Mouse (Mus musculus) G1E (cell line): ENCODE data around the gene Nfkb2.

Experiments
- CTCF ChIP-seq: IDR thresholded peaks from 2 replicates; pipeline ENCODE4 v1.5.1; 2012; ENCODE audit warnings: low read depth, low read length, inconsistent platforms, mixed read lengths
- GATA1 ChIP-seq: IDR thresholded peaks from 2 replicates; pipeline ENCODE4 v1.6.1; 2012; ENCODE audit warnings: borderline replicate concordance, low read length, inconsistent platforms, mixed read lengths
- GATA2 ChIP-seq: IDR thresholded peaks from 2 replicates; pipeline ENCODE4 v1.6.1; 2012; ENCODE audit warnings: low read depth, low read length, inconsistent platforms, borderline replicate concordance
- POLR2AphosphoS5 ChIP-seq: IDR thresholded peaks from 2 replicates; pipeline ENCODE4 v1.6.1; 2012; ENCODE audit warnings: low read depth, low read length, inconsistent platforms; ENCODE audit not compliant: insufficient replicate concordance
- TAL1 ChIP-seq: conservative IDR thresholded peaks from 2 replicates; pipeline ENCODE4 v1.6.1; 2012; ENCODE audit warnings: low read depth, low read length, inconsistent platforms, mixed read lengths

DNA sequence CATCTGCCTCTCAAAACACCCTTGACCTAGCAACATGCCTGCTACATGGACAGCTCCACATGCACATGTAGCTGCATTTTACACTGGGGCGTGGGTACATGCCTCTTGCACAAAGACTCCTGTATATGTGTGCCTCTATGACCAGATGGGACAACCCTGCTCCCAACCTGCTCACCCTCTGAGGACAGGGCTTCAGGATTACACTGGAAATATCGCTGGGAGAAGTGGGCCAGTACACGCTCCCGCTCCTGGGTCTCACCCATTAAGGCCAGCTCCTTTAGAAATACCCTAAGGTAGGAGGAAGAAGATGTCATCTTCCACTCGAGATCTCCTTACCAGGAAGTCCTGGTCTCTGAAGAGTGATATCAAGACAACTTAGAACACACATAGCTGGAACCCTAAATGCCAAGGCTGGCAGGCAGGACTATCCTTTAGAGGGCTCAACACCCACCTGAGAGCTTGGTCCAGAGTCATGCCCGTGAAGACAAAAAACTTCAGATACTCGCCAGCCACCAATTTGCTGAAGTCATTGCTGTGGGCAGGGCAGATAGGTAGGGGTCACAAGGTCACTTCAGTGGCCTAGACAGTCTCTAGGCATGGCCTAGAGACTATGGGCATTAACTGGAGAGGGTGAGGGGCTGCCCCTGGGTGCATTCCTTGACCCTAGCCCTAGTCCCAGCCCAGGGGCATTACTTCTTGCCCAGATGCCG is 16.1 kb downstream of the Nfkb2 start:
- TF ChIP-seq CTCF (no peak), GATA1 (no peak), TAL1 (no peak), POLR2AphosphoS5 (no peak), GATA2 (no peak)
